Mouse (Mus musculus): ENCODE results near the gene Pnkd.

- TF ChIP-seq JUND (IDR thresholded peaks at IDR 0.05; ENCODE audit: low read depth, low read length) (no peak), MAX (IDR thresholded peaks at IDR 0.05; ENCODE audit: low read length) (no peak), CTCF (IDR thresholded peaks at IDR 0.05 in 2 of 3, conservative IDR thresholded peaks at IDR 0.05 in 1 of 3; ENCODE audit: control insufficient read depth in 1 of 3, insufficient read depth in 1 of 3, low read depth in 2 of 3, low read length in 3 of 3, poor library complexity in 1 of 3, severe bottlenecking in 1 of 3) (peak in 1 of 3 experiments; percentile 46; a peak in 2 of 6 replicates), MAFK (IDR thresholded peaks at IDR 0.05; ENCODE audit: borderline replicate concordance, low read depth, low read length) (no peak), POLR2A (IDR thresholded peaks at IDR 0.05; ENCODE audit: control insufficient read depth in 1 of 2, insufficient read depth in 1 of 2, low read depth in 1 of 2, low read length in 2 of 2, poor library complexity in 1 of 2) (no peak)
These were observed 16.0 kb upstream of the Pnkd start for GRCm38 (mm10) chr1:74268750-74269149.

Data from MEL (cell line).